Mouse (Mus musculus) heart, adult 2 months (tissue): Measurements from ENCODE around the gene Mrgprg.

Experiments
- EP300 ChIP-seq: fragments of 200-500 bp; IDR thresholded peaks from 2 replicates; pipeline ENCODE4 v1.6.1; 2011; ENCODE audit warnings: low read depth, low read length, control low read depth; ENCODE audit not compliant: insufficient read depth
- POLR2A ChIP-seq: fragments of 200-500 bp; IDR thresholded peaks from 2 replicates; pipeline ENCODE4 v1.6.1; 2011; ENCODE audit warnings: mild to moderate bottlenecking, low read depth, low read length, control low read depth; ENCODE audit not compliant: insufficient read depth

DNA sequence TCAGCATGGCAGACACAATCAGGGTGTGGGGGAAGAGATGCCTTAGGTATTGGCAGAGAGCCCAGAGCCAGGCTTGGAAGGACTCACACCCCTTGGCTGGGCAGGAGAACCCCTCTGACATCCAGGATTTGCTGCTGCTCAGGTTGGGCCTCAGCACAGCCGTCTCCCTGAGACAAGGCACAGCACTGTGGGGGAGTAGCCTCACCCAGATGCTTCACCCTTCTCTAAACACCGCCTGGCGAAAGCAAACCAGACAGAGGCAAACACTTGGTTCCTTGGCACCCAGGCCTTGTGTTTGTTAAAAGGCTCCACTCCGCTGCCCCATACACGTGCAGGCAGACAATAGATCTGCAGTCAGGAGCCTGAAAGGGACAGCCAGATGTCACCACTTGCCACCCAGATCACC is 28.2 kb downstream of the Mrgprg start:
- TF ChIP-seq EP300 (no peak), POLR2A (no peak)
